Mouse (Mus musculus) CH12.LX (cell line): Measurements from ENCODE around the gene Wfdc6a. TPM values are rescaled to one million over a fixed set of nuclear protein-coding genes. Genes with fewer than 3 reads are reported as not detected.

ENCODE experiments used
- DNase-seq: peaks from one replicate; pipeline ENCODE4 v3.0.0-alpha.2; 2013; ENCODE audit errors: extremely low read depth
- H3K27ac ChIP-seq: 2 replicates; pipeline ENCODE4 v1.5.1; 2012; ENCODE audit warnings: low read depth, mild to moderate bottlenecking, control low read depth, moderate library complexity; ENCODE audit not compliant: insufficient read depth
- H3K27me3 ChIP-seq: replicated peaks from 2 replicates; pipeline ENCODE3; 2012; ENCODE audit warnings: inconsistent platforms
- H3K36me3 ChIP-seq, 2 experiments: replicated peaks in 1 of 2; 2 replicates each; pipeline versions ENCODE3 to v1.6.1; 2012; ENCODE audit warnings: inconsistent platforms in 1 of 2, low read length in 1 of 2, mild to moderate bottlenecking in 1 of 2, mixed read lengths in 1 of 2, moderate library complexity in 1 of 2; ENCODE audit not compliant: control insufficient read depth in 1 of 2, insufficient read depth in 1 of 2
- H3K4me1 ChIP-seq, 2 experiments: 2 replicates each; pipeline ENCODE4 v1.6.1; 2012; ENCODE audit warnings: inconsistent platforms in 1 of 2, moderate library complexity in 1 of 2; ENCODE audit not compliant: insufficient read depth in 2 of 2, control insufficient read depth in 1 of 2
- H3K4me2 ChIP-seq: 2 replicates; pipeline ENCODE4 v1.6.1; 2012; ENCODE audit warnings: low read depth, mild to moderate bottlenecking, control low read depth; ENCODE audit not compliant: poor library complexity, insufficient read depth, severe bottlenecking
- H3K4me3 ChIP-seq, 3 experiments: fragments of 150-350 bp in 1 of 3; sonication (generic) in 1 of 3; replicated peaks in 1 of 3; 2 replicates each; pipeline versions ENCODE3 to v1.5.1; 2011 to 2012; ENCODE audit warnings: low read depth in 2 of 3, low read length in 2 of 3, mild to moderate bottlenecking in 2 of 3, moderate library complexity in 2 of 3, control low read depth in 1 of 3, improper control_type of control experiment in 1 of 3, inconsistent platforms in 1 of 3, mixed read lengths in 1 of 3; ENCODE audit not compliant: poor library complexity in 1 of 3
- H3K79me2 ChIP-seq: replicated peaks from 2 replicates; pipeline ENCODE4 v1.6.1; 2012; ENCODE audit warnings: mild to moderate bottlenecking, moderate library complexity; ENCODE audit not compliant: control insufficient read depth, poor library complexity, insufficient read depth, severe bottlenecking; ENCODE audit errors: extremely low read depth
- H3K9ac ChIP-seq: 2 replicates; pipeline ENCODE4 v1.6.1; 2012; ENCODE audit warnings: low read depth, mild to moderate bottlenecking, control low read depth, moderate library complexity; ENCODE audit not compliant: insufficient read depth
- H3K9me3 ChIP-seq: replicated peaks from 2 replicates; pipeline ENCODE3; 2012; ENCODE audit warnings: low read length, inconsistent platforms, mixed read lengths
- BHLHE40 ChIP-seq: IDR thresholded peaks from 2 replicates; pipeline ENCODE4 v1.6.1; 2011; ENCODE audit warnings: mild to moderate bottlenecking, low read depth, low read length, improper control_type of control experiment
- CTCF ChIP-seq, 2 experiments: IDR thresholded peaks in 1 of 2; conservative IDR thresholded peaks in 1 of 2; 2 replicates each; pipeline ENCODE4 v1.5.1; 2011 to 2012; ENCODE audit warnings: low read depth in 2 of 2, low read length in 2 of 2, improper control_type of control experiment in 1 of 2, inconsistent platforms in 1 of 2, mild to moderate bottlenecking in 1 of 2, moderate library complexity in 1 of 2
- ETS1 ChIP-seq: conservative IDR thresholded peaks from 2 replicates; pipeline ENCODE4 v1.6.1; 2012; ENCODE audit warnings: low read depth, mild to moderate bottlenecking, inconsistent platforms, low read length, improper control_type of control experiment, moderate library complexity
- HCFC1 ChIP-seq: IDR thresholded peaks from 2 replicates; pipeline ENCODE4 v1.6.1; 2012; ENCODE audit warnings: low read depth, mild to moderate bottlenecking, inconsistent platforms, low read length, improper control_type of control experiment
- IRF4 ChIP-seq: IDR thresholded peaks from 2 replicates; pipeline ENCODE4 v1.6.1; 2014; ENCODE audit warnings: low read depth, mild to moderate bottlenecking, inconsistent platforms, low read length, improper control_type of control experiment
- JUN ChIP-seq: IDR thresholded peaks from 2 replicates; pipeline ENCODE4 v1.6.1; 2011; ENCODE audit warnings: low read depth, mild to moderate bottlenecking, low read length, improper control_type of control experiment, moderate library complexity; ENCODE audit not compliant: insufficient read depth
- JUND ChIP-seq: conservative IDR thresholded peaks from 2 replicates; pipeline ENCODE4 v1.6.1; 2011; ENCODE audit warnings: low read depth, low read length, improper control_type of control experiment
- MAFK ChIP-seq: IDR thresholded peaks from 2 replicates; pipeline ENCODE4 v1.6.1; 2011; ENCODE audit warnings: low read length, improper control_type of control experiment; ENCODE audit not compliant: insufficient replicate concordance
- NELFE ChIP-seq: IDR thresholded peaks from 2 replicates; pipeline ENCODE4 v1.6.1; 2011; ENCODE audit warnings: low read depth, low read length, improper control_type of control experiment
- PAX5 ChIP-seq: IDR thresholded peaks from 2 replicates; pipeline ENCODE4 v1.6.1; 2012; ENCODE audit warnings: low read length, inconsistent platforms, mixed read lengths
- POLR2AphosphoS2 ChIP-seq: IDR thresholded peaks from 2 replicates; pipeline ENCODE4 v1.6.1; 2011; ENCODE audit warnings: low read depth, low read length, improper control_type of control experiment
- SIN3A ChIP-seq: IDR thresholded peaks from 2 replicates; pipeline ENCODE4 v1.6.1; 2012; ENCODE audit warnings: low read length, improper control_type of control experiment, inconsistent platforms
- ZC3H11A ChIP-seq: IDR thresholded peaks from 2 replicates; pipeline ENCODE4 v1.6.1; 2012; ENCODE audit warnings: low read depth, mild to moderate bottlenecking, inconsistent platforms, low read length, improper control_type of control experiment
- ZMIZ1 ChIP-seq: IDR thresholded peaks from 2 replicates; pipeline ENCODE4 v1.6.1; 2012; ENCODE audit warnings: low read depth, mild to moderate bottlenecking, inconsistent platforms, low read length, improper control_type of control experiment
- ZNF384 ChIP-seq: IDR thresholded peaks from 2 replicates; pipeline ENCODE4 v1.6.1; 2012; ENCODE audit warnings: low read depth, low read length, improper control_type of control experiment, inconsistent platforms
- dilution Hi-C: fragments of 300-500 bp; cut with MboI; formaldehyde crosslinking; loops from 2 replicates; pipeline ENCODE4 v1.14.3; 2020; ENCODE audit warnings: low sequenced_read_pairs; ENCODE audit not compliant: extremely low pct_unique_long_range_greater_than_20kb, extremely low pct_ligation_motif_present
- in situ Hi-C: fragments of 300-500 bp; cut with MboI; formaldehyde crosslinking; loops from 3 replicates; pipeline ENCODE4 v1.14.3; 2019; ENCODE audit warnings: low sequenced_read_pairs, low pct_ligation_motif_present, low pct_unique_long_range_greater_than_20kb, mixed read lengths
- polyA plus RNA-seq: library from polyadenylated mRNA; unstranded; fragments of >175 nt; gene quantifications from 2 replicates; pipeline ENCODE4 v1.2.1, GENCODE M21; 2012; ENCODE audit warnings: low read depth; ENCODE audit not compliant: insufficient read length
- total RNA-seq, 2 experiments: library from RNA; depleted of rRNA; stranded (reverse); fragments of 300-350 nt in 1 of 2; fragments of >200 nt in 1 of 2; gene quantifications; 2 replicates each; pipeline ENCODE4 v1.2.3; 2012 to 2014

Wfdc6a gene
- total and polyA plus RNA-seq, 3 experiments, result not detected

- Histone ChIP-seq H3K4me1 (no peaks in the 10 kb centered on the region), H3K9ac (no peak overlapping the region), H3K27ac (no peak overlapping the region), H3K36me3 (no peaks in the 10 kb centered on the region), H3K9me3 (no peaks in the 10 kb centered on the region), H3K79me2 (no peaks in the 10 kb centered on the region), H3K4me2 (no peak overlapping the region), H3K27me3 (peaks cover 94% of the 10 kb centered on the region), H3K4me3 (no peak overlapping the region)
- DNase-seq, result no peak
- in situ Hi-C loops, result no loop called here
- TF ChIP-seq JUN (no peak), POLR2AphosphoS2 (no peak), ZMIZ1 (no peak)
- dilution Hi-C loops, result no loop called here
Measured at GRCm38 (mm10) chr2:164560106-164560505, 25.1 kb downstream of the Wfdc6a start.

GRCm38 (mm10) chr2:164558991-164559645, 26.1 kb downstream of the Wfdc6a start:
- in situ Hi-C loops, result no loop called here
- Histone ChIP-seq H3K4me2 (no peak overlapping the region), H3K9me3 (no peaks in the 10 kb centered on the region), H3K36me3 (no peaks in the 10 kb centered on the region), H3K27me3 (peaks cover 94% of the 10 kb centered on the region), H3K27ac (no peak overlapping the region), H3K4me3 (no peak overlapping the region), H3K9ac (no peak overlapping the region), H3K79me2 (no peaks in the 10 kb centered on the region)
- dilution Hi-C loops, result no loop called here
- no peak for DNase-seq
- TF ChIP-seq ETS1 (no peak), ZC3H11A (no peak), SIN3A (no peak), HCFC1 (no peak), MAFK (no peak), CTCF (conservative IDR thresholded peaks at IDR 0.05 in 1 of 2, IDR thresholded peaks at IDR 0.05 in 1 of 2; ENCODE audit: low read depth in 2 of 2, low read length in 2 of 2) (no peak), BHLHE40 (no peak), PAX5 (no peak), IRF4 (no peak), JUND (no peak), ZNF384 (no peak), NELFE (no peak)
- TF ChIP-seq, all 38 proteins: peak for 0
- H3K4me1 ChIP-seq, result no peaks in the 10 kb centered on the region
